Mouse (Mus musculus) C2C12 (cell line): ENCODE results near the gene Hpn. TPM values are rescaled to one million over a fixed set of nuclear protein-coding genes. Genes with fewer than 3 reads are reported as not detected.
A peak's percentile ranks its signal among the peaks of the same experiment; 100 is the strongest.

Experiments used
- H3K27me3 ChIP-seq: one replicate; pipeline ENCODE4 v1.6.1; 2011; ENCODE audit not compliant: control insufficient read depth, insufficient read depth, insufficient read length
- H3K36me3 ChIP-seq: one replicate; pipeline ENCODE4 v1.6.1; 2011; ENCODE audit not compliant: control insufficient read depth, insufficient read depth
- H3K4me3 ChIP-seq: one replicate; pipeline ENCODE4 v1.5.1; 2011; ENCODE audit warnings: mild to moderate bottlenecking, control low read depth; ENCODE audit not compliant: poor library complexity, insufficient read depth, severe bottlenecking
- H3K79me2 ChIP-seq: one replicate; pipeline ENCODE4 v1.6.1; 2011; ENCODE audit not compliant: control insufficient read depth, insufficient read depth
- H3K79me3 ChIP-seq: one replicate; pipeline ENCODE4 v1.6.1; 2011; ENCODE audit warnings: low read depth, control low read depth
- H3ac ChIP-seq: one replicate; pipeline ENCODE3; 2011; ENCODE audit warnings: low read depth; ENCODE audit not compliant: control insufficient read depth, insufficient read length
- CEBPB ChIP-seq: IDR thresholded peaks from one replicate; pipeline ENCODE4 v1.6.1; 2011; ENCODE audit warnings: low read depth, mild to moderate bottlenecking, control low read depth, moderate library complexity
- CTCF ChIP-seq: IDR thresholded peaks from one replicate; pipeline ENCODE4 v1.5.1; 2011; ENCODE audit not compliant: control insufficient read depth, insufficient read depth, insufficient read length
- FOSL1 ChIP-seq: IDR thresholded peaks from one replicate; pipeline ENCODE4 v1.8.0; 2011; ENCODE audit warnings: mild to moderate bottlenecking, low read length; ENCODE audit not compliant: poor library complexity, insufficient read depth, severe bottlenecking
- MAX ChIP-seq: IDR thresholded peaks from one replicate; pipeline ENCODE4 v1.6.1; 2011; ENCODE audit warnings: mild to moderate bottlenecking, control low read depth
- MYOD1 ChIP-seq: IDR thresholded peaks from one replicate; pipeline ENCODE4 v1.6.1; 2011; ENCODE audit warnings: low read depth; ENCODE audit not compliant: control insufficient read depth, insufficient read length
- MYOG ChIP-seq: IDR thresholded peaks from one replicate; pipeline ENCODE4 v1.6.1; 2011; ENCODE audit not compliant: control insufficient read depth, insufficient read length; ENCODE audit errors: extremely low read depth
- USF1 ChIP-seq: IDR thresholded peaks from one replicate; pipeline ENCODE4 v1.6.1; 2011; ENCODE audit warnings: low read depth, mild to moderate bottlenecking, control low read depth, moderate library complexity
- polyA plus RNA-seq: library from polyadenylated mRNA; unstranded; fragments of >200 nt; fragmentation: generic; extraction: Trizol; gene quantifications from one replicate; pipeline ENCODE4 v1.2.1, GENCODE M21; 2012; ENCODE audit warnings: missing spikeins

The Hpn gene
- polyA plus RNA-seq, 1 experiment = not detected

DNA sequence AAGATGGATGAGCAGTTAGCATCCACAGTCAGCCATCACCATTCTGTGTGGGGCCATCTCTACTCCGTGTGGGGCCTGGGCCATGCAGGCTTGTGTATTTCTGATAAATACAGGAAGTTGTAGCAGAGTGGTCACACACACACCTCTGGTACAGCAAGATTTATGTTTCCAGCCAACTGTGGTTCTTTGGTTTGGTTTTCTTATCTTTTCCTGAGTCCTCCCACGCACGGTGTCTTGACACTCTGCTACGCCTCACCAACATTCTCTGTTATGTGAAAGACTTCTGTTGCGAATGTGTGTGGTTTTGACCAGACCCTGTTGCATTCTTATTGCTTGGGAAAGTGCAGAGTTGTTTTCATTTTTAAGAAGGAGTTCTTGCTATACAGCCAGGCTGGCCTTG lies 45.7 kb upstream of the Hpn start:
- Histone ChIP-seq H3K79me2 (no peaks in the 10 kb centered on the region), H3K27me3 (no peaks in the 10 kb centered on the region), H3K79me3 (no peaks in the 10 kb centered on the region), H3ac (no peak overlapping the region), H3K4me3 (no peak overlapping the region), H3K36me3 (no peaks in the 10 kb centered on the region)
- TF ChIP-seq USF1 (no peak), CTCF (no peak), MYOG (no peak), MAX (no peak), CEBPB (no peak), FOSL1 (no peak), MYOD1 (no peak)

DNA sequence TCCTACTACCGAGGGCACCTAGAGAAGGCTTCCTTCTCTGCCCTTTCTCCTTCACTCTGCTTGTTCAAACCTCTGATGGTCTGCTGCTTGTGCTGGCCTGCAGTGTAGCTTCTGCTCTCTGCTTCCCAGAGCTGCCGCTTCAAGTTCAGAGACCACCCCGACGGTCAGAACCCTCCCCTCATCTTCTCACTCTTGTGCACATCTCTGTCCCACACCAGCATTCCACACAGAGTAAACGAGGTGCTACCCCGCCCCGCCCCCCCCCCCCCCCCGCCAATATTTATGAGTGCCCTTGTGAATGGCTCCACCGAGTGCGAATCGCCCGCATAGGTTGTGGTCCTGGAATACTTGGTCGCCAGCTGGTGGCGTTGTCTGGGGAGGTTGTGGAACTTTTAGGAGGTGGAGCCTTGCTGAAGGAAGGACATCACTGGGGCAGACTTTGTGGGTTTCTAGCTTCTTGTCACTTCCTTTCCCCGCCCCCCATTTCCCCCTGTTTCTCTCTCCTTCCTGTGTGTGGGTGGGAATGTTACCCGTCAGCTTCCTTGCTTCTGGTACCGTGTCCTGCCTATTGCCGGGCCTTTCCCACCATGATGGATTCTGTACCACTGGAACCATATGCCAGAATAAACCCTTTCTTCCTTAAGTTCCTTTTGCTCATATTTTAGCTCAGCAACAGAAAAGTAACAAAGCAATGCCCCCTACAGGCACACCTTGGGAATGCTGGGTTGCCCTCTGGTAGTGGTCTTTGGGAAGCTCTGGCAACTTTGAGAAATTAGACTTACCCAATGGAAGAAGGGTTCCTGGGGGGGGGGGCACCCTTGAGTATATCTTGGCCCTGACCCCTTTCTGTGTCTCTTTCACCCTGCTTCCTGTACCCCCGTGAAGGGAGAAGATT lies 41.2 kb upstream of the Hpn start:
- Histone ChIP-seq H3K27me3 (no peaks in the 10 kb centered on the region), H3ac (no peak overlapping the region), H3K36me3 (no peaks in the 10 kb centered on the region), H3K4me3 (no peak overlapping the region), H3K79me3 (no peaks in the 10 kb centered on the region), H3K79me2 (no peaks in the 10 kb centered on the region)
- TF ChIP-seq FOSL1 (no peak), MYOD1 (no peak), USF1 (no peak), CEBPB (no peak)

DNA sequence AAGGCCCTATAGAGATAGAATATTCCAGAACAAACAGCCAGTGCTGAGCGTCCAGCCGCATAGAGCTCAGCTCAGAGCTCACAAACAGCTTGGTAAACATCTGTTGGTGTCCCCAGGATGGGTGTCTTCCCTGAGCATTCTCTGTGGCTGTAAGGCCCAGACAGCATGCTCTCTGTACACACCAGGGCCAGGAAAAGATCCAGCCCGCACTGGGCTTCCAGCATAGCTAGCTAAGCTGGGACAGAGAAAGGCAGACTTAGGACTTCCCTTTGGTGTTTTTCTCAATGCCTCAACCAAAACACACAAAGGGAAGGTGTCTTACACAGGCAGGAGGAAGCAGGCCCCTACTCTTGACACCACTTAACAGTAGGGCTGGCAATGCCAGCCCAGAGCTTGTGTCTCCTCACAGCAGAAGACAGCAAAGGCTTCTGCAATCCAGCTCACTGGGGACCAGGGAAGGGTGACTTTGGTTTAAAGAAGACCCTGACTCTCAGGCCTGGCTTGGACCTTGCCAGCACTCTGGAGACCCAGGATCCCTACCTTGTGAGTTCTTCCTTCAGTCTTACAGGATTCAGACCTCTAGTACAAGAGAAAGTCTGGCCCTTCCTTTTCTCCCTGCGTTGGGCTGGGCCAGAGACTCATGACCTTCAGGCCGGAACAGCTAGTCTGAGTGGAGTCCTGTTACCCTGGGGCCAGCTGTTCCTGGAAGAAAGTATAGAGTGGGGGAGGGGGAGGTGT lies 40.4 kb upstream of the Hpn start, which contains the start of gene Gramd1a:
Gene Gramd1a, minus strand, starts transcription at position 601 of the 738 bp plus-strand sequence.
- Histone ChIP-seq H3ac (no peak within 1 kb of the TSS), H3K36me3 (no peaks in the 10 kb centered on the region), H3K4me3 (no peak within 1 kb of the TSS), H3K27me3 (no peaks in the 10 kb centered on the region), H3K79me3 (no peaks in the 10 kb centered on the region), H3K79me2 (peaks cover 5% of the 10 kb centered on the region)
- no peak for TF ChIP-seq MYOD1

DNA sequence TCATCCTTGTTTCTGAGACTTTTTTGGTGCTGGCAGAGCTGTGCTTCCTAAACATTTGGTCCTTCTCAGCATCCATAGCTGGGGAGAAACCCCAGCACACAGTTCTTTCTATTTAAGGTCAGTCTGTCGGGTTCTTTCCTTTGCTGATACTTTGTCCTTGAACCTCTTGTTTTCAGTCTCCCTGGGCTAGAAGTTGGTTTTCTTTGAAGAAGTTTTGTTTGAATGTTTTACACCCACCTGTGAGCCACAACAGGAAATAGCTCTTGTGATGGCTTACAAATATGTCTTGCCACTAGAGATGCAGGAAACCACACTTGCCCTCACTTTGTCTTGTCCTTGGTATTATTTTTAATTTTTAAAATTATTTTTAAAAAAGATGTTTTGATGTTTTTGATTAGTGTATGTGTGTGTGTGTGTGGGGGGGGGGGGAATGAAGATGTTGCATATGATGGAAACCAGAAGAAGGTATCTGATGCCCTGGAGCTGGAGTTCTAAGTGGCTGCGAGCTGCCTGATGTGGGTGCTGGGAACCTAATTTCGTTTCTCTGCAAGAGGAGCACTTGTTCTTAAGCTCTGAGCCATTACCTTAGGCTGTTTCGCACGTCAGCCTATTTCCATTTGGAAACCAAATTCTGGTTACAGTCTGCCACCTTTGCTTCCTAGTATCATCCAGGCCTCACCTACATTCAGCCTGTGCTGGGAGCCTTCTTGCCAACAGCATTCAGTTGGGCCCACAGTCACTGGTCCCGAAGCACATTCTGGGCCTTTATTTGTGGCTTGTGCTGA lies 38.6 kb upstream of the Hpn start:
- no peaks in the 10 kb centered on the region for H3K36me3 ChIP-seq

DNA sequence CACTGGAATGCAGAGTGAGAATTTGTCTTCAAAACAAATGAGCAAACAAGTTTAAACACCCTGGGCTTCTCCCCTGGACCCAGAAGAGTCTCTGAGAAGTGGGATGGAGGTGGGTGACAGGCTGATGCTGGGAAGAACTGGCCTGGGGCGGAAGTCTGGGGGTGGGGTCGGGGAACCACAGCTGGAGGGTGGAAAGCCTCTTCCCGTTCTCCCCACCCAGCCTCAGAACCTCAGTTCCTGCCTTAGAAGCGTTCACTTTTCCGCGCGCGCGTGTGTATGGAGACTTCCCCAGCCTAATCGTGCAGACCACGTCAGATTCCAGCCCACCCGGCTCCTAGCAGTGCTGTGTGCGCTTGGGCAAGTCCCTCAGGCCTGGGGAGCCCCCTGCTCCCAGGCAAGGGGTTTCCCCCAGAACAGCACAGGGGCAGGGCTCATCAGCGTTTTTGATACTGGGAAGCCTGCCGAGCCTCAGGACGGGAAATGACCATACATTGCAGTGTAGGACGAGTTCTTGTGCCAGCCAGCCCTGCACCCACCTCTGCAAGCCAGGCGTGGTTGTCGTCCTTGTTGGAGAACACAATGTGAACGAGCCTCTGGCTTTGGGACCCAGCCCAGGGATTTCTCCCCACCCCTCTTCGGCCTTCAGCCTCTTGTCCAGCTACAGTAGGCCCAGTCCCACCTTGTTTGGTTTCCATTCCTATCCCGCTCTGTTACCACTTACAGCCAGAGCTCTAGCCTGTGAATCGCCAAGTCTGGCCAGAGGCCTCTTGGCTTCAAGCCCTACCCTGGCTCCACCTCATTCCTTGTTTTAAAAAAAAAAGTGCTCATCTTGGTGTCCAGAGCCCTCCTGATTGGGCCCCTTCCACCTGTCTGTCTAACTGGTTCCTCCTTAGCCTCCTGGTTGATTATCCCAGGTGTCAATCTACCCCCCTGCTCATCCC lies 36.5 kb upstream of the Hpn start:
- TF ChIP-seq CTCF (no peak), MYOG (no peak), CEBPB (no peak), USF1 (no peak), MAX (no peak), FOSL1 (no peak), MYOD1 (no peak)
- Histone ChIP-seq H3K79me2 (peaks cover 43% of the 10 kb centered on the region), H3K27me3 (no peaks in the 10 kb centered on the region), H3ac (peak overlapping the region; percentile 34), H3K4me3 (peak overlapping the region; percentile 55), H3K79me3 (peaks cover 22% of the 10 kb centered on the region), H3K36me3 (no peaks in the 10 kb centered on the region)

More for the DNA sequence above, 38.6 kb upstream of the Hpn start:
- Histone ChIP-seq H3K79me2 (peaks cover 22% of the 10 kb centered on the region), H3K4me3 (no peak overlapping the region), H3ac (no peak overlapping the region), H3K27me3 (no peaks in the 10 kb centered on the region), H3K79me3 (peaks cover 9% of the 10 kb centered on the region)
- TF ChIP-seq CEBPB = no peak
- TF ChIP-seq FOSL1 = no peak
- no peak for TF ChIP-seq MYOD1
- no peak for TF ChIP-seq MAX
- no peak for TF ChIP-seq USF1
- no peak for TF ChIP-seq CTCF
- TF ChIP-seq MYOG = no peak
